Mouse (Mus musculus) ES-E14 (cell line): ENCODE data around the gene Dst. TPM values are rescaled to one million over a fixed set of nuclear protein-coding genes. Genes with fewer than 3 reads are reported as not detected.
A peak's percentile ranks its signal among the peaks of the same experiment; 100 is the strongest.

Source experiments
- DNase-seq: peaks from one replicate; pipeline ENCODE4 v3.0.0-alpha.2; 2013; ENCODE audit warnings: low read depth, low spot score
- H3K27ac ChIP-seq: 2 replicates; pipeline ENCODE4 v1.5.1; 2012; ENCODE audit warnings: low read depth, mild to moderate bottlenecking, low read length, moderate library complexity, mixed read lengths; ENCODE audit not compliant: poor library complexity, insufficient read depth, severe bottlenecking
- H3K36me3 ChIP-seq: 2 replicates; pipeline ENCODE4 v1.6.1; 2012; ENCODE audit warnings: mild to moderate bottlenecking, low read length, moderate library complexity, mixed read lengths; ENCODE audit not compliant: control insufficient read depth, poor library complexity, insufficient read depth, severe bottlenecking
- H3K4me1 ChIP-seq, 2 experiments: fragments of 150-350 bp in 1 of 2; sonication (generic) in 1 of 2; 2 replicates each; pipeline ENCODE4 v1.6.1; 2012; ENCODE audit warnings: low read length in 2 of 2, mild to moderate bottlenecking in 1 of 2, mixed read lengths in 1 of 2; ENCODE audit not compliant: control insufficient read depth in 2 of 2, insufficient read depth in 2 of 2, poor library complexity in 1 of 2
- H3K4me3 ChIP-seq, 2 experiments: fragments of 150-350 bp in 1 of 2; sonication (generic) in 1 of 2; 2 replicates each; pipeline ENCODE4 v1.5.1; 2012; ENCODE audit warnings: low read length in 2 of 2, low read depth in 1 of 2, mild to moderate bottlenecking in 1 of 2, mixed read lengths in 1 of 2; ENCODE audit not compliant: insufficient read depth in 1 of 2, poor library complexity in 1 of 2, severe bottlenecking in 1 of 2
- H3K9ac ChIP-seq: 2 replicates; pipeline ENCODE4 v1.6.1; 2012; ENCODE audit warnings: low read depth, mild to moderate bottlenecking, low read length, mixed read lengths; ENCODE audit not compliant: poor library complexity, insufficient read depth, severe bottlenecking
- H3K9me3 ChIP-seq: fragments of 150-350 bp; sonication (generic); 2 replicates; pipeline ENCODE4 v1.6.1; 2012; ENCODE audit warnings: low read depth, mild to moderate bottlenecking, low read length; ENCODE audit not compliant: control insufficient read depth, insufficient read depth
- CHD2 ChIP-seq: IDR thresholded peaks from 2 replicates; pipeline ENCODE4 v1.6.1; 2014; ENCODE audit warnings: mild to moderate bottlenecking, low read depth, low read length, inconsistent platforms
- HCFC1 ChIP-seq: IDR thresholded peaks from 2 replicates; pipeline ENCODE4 v1.6.1; 2012; ENCODE audit warnings: low read length, inconsistent platforms, borderline replicate concordance; ENCODE audit not compliant: insufficient read depth
- MAFK ChIP-seq: IDR thresholded peaks from 2 replicates; pipeline ENCODE4 v1.6.1; 2014; ENCODE audit warnings: mild to moderate bottlenecking, low read depth, low read length, inconsistent platforms; ENCODE audit not compliant: insufficient read depth
- ZC3H11A ChIP-seq: IDR thresholded peaks from 2 replicates; pipeline ENCODE4 v1.6.1; 2012; ENCODE audit warnings: low read depth, mild to moderate bottlenecking, inconsistent platforms, low read length, borderline replicate concordance
- ZNF384 ChIP-seq: IDR thresholded peaks from 2 replicates; pipeline ENCODE4 v1.6.1; 2012; ENCODE audit warnings: low read depth, low read length, inconsistent platforms
- in situ Hi-C, 2 experiments: fragments of 600-800 bp; cut with MboI; formaldehyde crosslinking; loops; one replicate each; pipeline ENCODE4 v1.15.1; 2025; ENCODE audit warnings: low sequenced_read_pairs in 2 of 2, inconsistent platforms in 1 of 2; ENCODE audit not compliant: unreplicated experiment in 2 of 2
- total RNA-seq: library from RNA; depleted of rRNA; stranded (reverse); fragments of 300-350 nt; gene quantifications from 2 replicates; pipeline ENCODE4 v1.2.3, GENCODE M21; 2012

Gene Dst
- total RNA-seq, 1 experiment = 186 TPM

DNA sequence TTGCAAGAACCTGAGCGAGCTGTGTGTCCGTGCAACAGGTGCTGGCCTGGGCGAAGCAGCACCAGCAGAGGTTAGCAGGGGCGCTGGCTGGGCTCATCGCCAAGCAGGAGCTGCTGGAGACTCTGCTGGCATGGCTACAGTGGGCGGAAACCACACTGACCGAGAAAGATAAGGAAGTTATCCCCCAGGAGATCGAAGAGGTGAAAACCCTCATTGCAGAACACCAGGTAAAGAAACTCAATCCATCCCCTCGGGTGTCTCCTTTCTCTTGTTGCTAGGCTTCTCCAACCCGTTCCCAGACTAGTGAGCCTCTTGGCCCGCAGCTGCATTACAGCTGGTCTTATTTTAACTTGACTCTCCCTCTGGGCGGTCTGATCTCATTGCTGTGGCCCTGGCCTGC, 382.3 kb downstream of the Dst start:
- in situ Hi-C loops = no loop called here
- Histone ChIP-seq H3K4me3 (no peak overlapping the region), H3K9ac (no peak overlapping the region), H3K4me1 (no peaks in the 10 kb centered on the region), H3K27ac (no peak overlapping the region), H3K9me3 (no peaks in the 10 kb centered on the region), H3K36me3 (peaks cover 56% of the 10 kb centered on the region)
- TF ChIP-seq ZNF384 (no peak), CHD2 (no peak), HCFC1 (no peak), ZC3H11A (no peak), MAFK (no peak)
- DNase-seq = no peak

DNA sequence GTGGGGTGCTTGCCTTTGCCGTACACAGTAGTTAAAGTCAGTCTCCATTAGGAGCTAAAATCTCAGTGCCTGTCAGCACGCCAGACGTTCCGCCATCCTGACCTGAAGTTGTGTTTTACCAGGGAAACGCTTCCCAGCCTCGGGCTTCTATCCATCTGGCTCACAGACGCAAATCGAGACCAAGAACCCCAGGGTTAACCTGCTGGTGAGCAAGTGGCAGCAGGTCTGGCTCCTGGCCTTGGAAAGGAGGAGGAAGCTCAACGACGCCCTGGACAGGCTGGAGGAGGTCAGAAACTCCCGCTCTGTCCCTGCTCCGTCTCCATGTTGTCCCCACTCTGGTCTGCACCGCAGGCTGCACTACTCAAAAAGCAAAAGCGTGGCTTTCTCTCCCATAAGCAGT, 385.2 kb downstream of the Dst start:
- no peak for DNase-seq
- Histone ChIP-seq H3K36me3 (peaks cover 59% of the 10 kb centered on the region), H3K9me3 (no peaks in the 10 kb centered on the region), H3K9ac (0 out of 2 replicates have a peak overlapping the region, but pooled peaks have one; percentile 22), H3K4me3 (peak overlapping the region in 1 of 2 experiments; percentile 18; a peak in 1 of 4 replicates), H3K27ac (no peak overlapping the region), H3K4me1 (no peaks in the 10 kb centered on the region)
- TF ChIP-seq MAFK = no peak
- no peak for TF ChIP-seq ZNF384
- TF ChIP-seq HCFC1 = no peak
- no peak for TF ChIP-seq CHD2
- no peak for TF ChIP-seq ZC3H11A
- in situ Hi-C loops = no loop called here

DNA sequence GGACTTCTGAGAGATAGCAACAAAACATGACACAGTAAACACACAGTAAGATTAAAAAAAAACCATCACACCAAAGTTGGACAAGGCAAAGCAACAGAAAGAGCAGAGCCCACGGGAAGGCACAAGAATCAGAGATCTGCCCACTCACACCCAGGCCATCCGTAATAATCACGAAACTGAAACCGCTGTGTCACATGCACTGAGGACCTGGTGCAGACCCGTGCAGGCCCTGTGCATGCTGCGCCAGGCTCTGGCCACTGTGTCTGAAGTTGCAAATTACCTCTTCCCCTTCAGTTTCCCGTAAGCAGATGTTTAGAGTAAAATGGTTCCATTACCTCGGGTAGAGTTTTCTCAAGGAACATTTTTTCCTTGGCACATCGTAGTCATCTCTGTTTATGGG, 389.6 kb downstream of the Dst start:
- DNase-seq = no peak
- H3K9ac ChIP-seq = no peak overlapping the region
- no peak for TF ChIP-seq HCFC1
- no peak for TF ChIP-seq MAFK
- TF ChIP-seq ZNF384 = no peak
- peaks cover 51% of the 10 kb centered on the region for H3K36me3 ChIP-seq
- H3K9me3 ChIP-seq = no peaks in the 10 kb centered on the region
- H3K4me1 ChIP-seq = peaks cover 0 to 3% of the 10 kb centered on the region in 2 experiments; a peak in 1 of 4 replicates
- H3K4me3 ChIP-seq = no peak overlapping the region
- in situ Hi-C loops = no loop called here
- H3K27ac ChIP-seq = no peak overlapping the region

DNA sequence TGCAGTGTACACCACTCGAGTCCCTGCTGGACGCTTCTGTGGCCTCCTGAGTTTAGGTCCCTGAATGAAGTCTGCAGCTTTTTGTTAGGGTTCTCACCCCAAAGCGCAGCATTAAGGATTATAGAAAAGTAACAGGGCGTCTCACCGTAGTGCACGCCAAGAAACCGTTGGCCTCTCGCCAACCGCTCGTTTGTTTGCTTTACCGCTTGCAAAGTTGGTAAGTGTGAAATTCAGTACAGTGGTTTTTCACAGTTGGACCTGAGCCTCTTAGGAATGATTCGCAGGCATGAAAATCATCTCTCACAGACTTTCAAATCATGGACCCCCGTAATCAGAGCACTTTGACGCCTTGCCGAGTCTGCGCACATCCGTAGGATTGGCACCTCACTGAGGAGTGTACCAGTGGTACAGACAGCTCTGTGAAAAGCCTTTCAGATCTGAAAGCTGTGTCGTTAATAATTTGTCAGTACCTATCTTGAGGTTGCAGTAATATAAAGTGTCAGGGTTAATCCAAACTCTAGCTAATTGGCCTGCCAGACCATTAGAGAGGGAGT, 390.7 kb downstream of the Dst start:
- peaks cover 0 to 3% of the 10 kb centered on the region in 2 experiments; a peak in 1 of 4 replicates for H3K4me1 ChIP-seq
- no peak overlapping the region for H3K27ac ChIP-seq
- in situ Hi-C loops = no loop called here
- H3K36me3 ChIP-seq = peaks cover 46% of the 10 kb centered on the region
- H3K9ac ChIP-seq = no peak overlapping the region
- no peak for DNase-seq
- TF ChIP-seq ZC3H11A = no peak
- no peak for TF ChIP-seq MAFK
- TF ChIP-seq ZNF384 = no peak
- TF ChIP-seq CHD2 = no peak
- no peak for TF ChIP-seq HCFC1
- H3K4me3 ChIP-seq = no peak overlapping the region
- no peaks in the 10 kb centered on the region for H3K9me3 ChIP-seq

DNA sequence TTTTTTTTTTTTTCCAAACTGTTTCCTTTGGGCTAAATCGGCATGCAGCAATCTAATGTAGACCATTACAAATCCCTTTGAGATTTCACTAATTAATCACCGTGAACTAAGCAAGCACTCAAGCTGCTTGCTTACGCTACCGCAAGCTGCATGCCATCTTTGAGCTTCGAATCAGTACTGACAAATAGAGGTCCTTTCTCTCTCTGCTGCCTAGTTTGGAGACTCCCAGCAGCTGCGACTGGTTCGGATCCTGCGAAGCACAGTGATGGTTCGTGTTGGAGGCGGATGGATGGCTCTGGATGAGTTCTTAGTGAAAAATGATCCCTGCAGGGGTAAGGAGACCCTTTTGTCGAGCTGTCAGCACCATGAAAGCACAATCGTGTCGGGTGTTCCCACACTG, 391.5 kb downstream of the Dst start:
- TF ChIP-seq MAFK (no peak), ZC3H11A (no peak), HCFC1 (no peak), ZNF384 (no peak), CHD2 (no peak)
- Histone ChIP-seq H3K4me1 (peaks cover 0 to 3% of the 10 kb centered on the region in 2 experiments; a peak in 1 of 4 replicates), H3K27ac (no peak overlapping the region), H3K9ac (no peak overlapping the region), H3K4me3 (no peak overlapping the region), H3K9me3 (no peaks in the 10 kb centered on the region), H3K36me3 (peaks cover 42% of the 10 kb centered on the region)
- DNase-seq = no peak
- in situ Hi-C loops = no loop called here
